Mouse (Mus musculus) splenic B cell, adult 2 months (primary cell): ENCODE results near the gene Grid1.

Experiments used
- DNase-seq: peaks from one replicate; pipeline ENCODE4 v3.0.0-alpha.2; 2011; ENCODE audit warnings: low read depth, low spot score
- H3K27me3 ChIP-seq: 2 replicates; pipeline ENCODE4 v1.6.1; 2012; ENCODE audit warnings: mild to moderate bottlenecking, low read length, moderate library complexity, mixed read lengths; ENCODE audit not compliant: control insufficient read depth, poor library complexity, insufficient read depth, severe bottlenecking
- H3K36me3 ChIP-seq: 2 replicates; pipeline ENCODE4 v1.6.1; 2012; ENCODE audit warnings: mild to moderate bottlenecking, low read length, moderate library complexity, mixed read lengths; ENCODE audit not compliant: control insufficient read depth, poor library complexity, insufficient read depth, severe bottlenecking

Gene Grid1

GRCm38 (mm10) chr14:35250412-35250811, 430.5 kb downstream of the Grid1 start:
- no peaks in the 10 kb centered on the region for H3K27me3 ChIP-seq
- H3K36me3 ChIP-seq = no peaks in the 10 kb centered on the region
- DNase-seq = no peak

GRCm38 (mm10) chr14:35254477-35254876, 434.6 kb downstream of the Grid1 start:
- no peaks in the 10 kb centered on the region for H3K27me3 ChIP-seq
- no peaks in the 10 kb centered on the region for H3K36me3 ChIP-seq
- DNase-seq = no peak

- no peaks in the 10 kb centered on the region for H3K36me3 ChIP-seq
Measured at GRCm38 (mm10) chr14:35270260-35270659, 450.4 kb downstream of the Grid1 start.

GRCm38 (mm10) chr14:35309201-35309600, 489.3 kb downstream of the Grid1 start:
- no peaks in the 10 kb centered on the region for H3K36me3 ChIP-seq
- no peaks in the 10 kb centered on the region for H3K27me3 ChIP-seq
- DNase-seq = no peak

More at GRCm38 (mm10) chr14:35270260-35270659, 450.4 kb downstream of the Grid1 start:
- DNase-seq = no peak
- no peaks in the 10 kb centered on the region for H3K27me3 ChIP-seq

GRCm38 (mm10) chr14:35313380-35314299, 493.7 kb downstream of the Grid1 start:
- H3K27me3 ChIP-seq = no peaks in the 10 kb centered on the region
- no peak for DNase-seq
- H3K36me3 ChIP-seq = no peaks in the 10 kb centered on the region

- H3K27me3 ChIP-seq = no peaks in the 10 kb centered on the region
- DNase-seq = no peak
- no peaks in the 10 kb centered on the region for H3K36me3 ChIP-seq
Measured at GRCm38 (mm10) chr14:35326306-35326705, 506.4 kb downstream of the Grid1 start.

- Histone ChIP-seq H3K27me3 (no peaks in the 10 kb centered on the region), H3K36me3 (no peaks in the 10 kb centered on the region)
- DNase-seq = no peak
Measured at GRCm38 (mm10) chr14:35336561-35336960, 516.7 kb downstream of the Grid1 start.

GRCm38 (mm10) chr14:35356011-35356410, 536.1 kb downstream of the Grid1 start:
- DNase-seq = no peak
- Histone ChIP-seq H3K27me3 (no peaks in the 10 kb centered on the region), H3K36me3 (no peaks in the 10 kb centered on the region)

GRCm38 (mm10) chr14:35356480-35357085, 536.7 kb downstream of the Grid1 start:
- Histone ChIP-seq H3K36me3 (no peaks in the 10 kb centered on the region), H3K27me3 (no peaks in the 10 kb centered on the region)
- DNase-seq = no peak

GRCm38 (mm10) chr14:35358136-35358821, 538.4 kb downstream of the Grid1 start:
- DNase-seq = no peak
- no peaks in the 10 kb centered on the region for H3K36me3 ChIP-seq
- H3K27me3 ChIP-seq = no peaks in the 10 kb centered on the region

- no peaks in the 10 kb centered on the region for H3K36me3 ChIP-seq
- no peaks in the 10 kb centered on the region for H3K27me3 ChIP-seq
- no peak for DNase-seq
Measured at GRCm38 (mm10) chr14:35365177-35365944, 545.5 kb downstream of the Grid1 start.

- no peaks in the 10 kb centered on the region for H3K36me3 ChIP-seq
- no peak for DNase-seq
- no peaks in the 10 kb centered on the region for H3K27me3 ChIP-seq
Measured at GRCm38 (mm10) chr14:35374374-35374773, 554.5 kb downstream of the Grid1 start.

GRCm38 (mm10) chr14:35393591-35393990, 573.7 kb downstream of the Grid1 start:
- DNase-seq = no peak
- H3K27me3 ChIP-seq = no peaks in the 10 kb centered on the region
- no peaks in the 10 kb centered on the region for H3K36me3 ChIP-seq

GRCm38 (mm10) chr14:35404249-35404908, 584.5 kb downstream of the Grid1 start:
- no peak for DNase-seq
- no peaks in the 10 kb centered on the region for H3K27me3 ChIP-seq
- no peaks in the 10 kb centered on the region for H3K36me3 ChIP-seq
